Mouse (Mus musculus) ZHBTc4 (cell line): ENCODE measurements around the gene Pakap.

Experiments used
- DNase-seq: peaks from one replicate; pipeline ENCODE4 v3.0.0-alpha.2; 2011; ENCODE audit warnings: low read depth, low spot score

Gene Pakap

GRCm38 (mm10) chr4:57914193-57915190 is 346.5 kb downstream of the Pakap start:
- DNase-seq, result peak; percentile 62

GRCm38 (mm10) chr4:57915216-57915965 is 347.4 kb downstream of the Pakap start:
- DNase-seq, result no peak

- DNase-seq, result no peak
These were observed 348.3 kb downstream of the Pakap start, which contains the start of gene D630039A03Rik for GRCm38 (mm10) chr4:57916201-57916661. D630039A03Rik (minus strand) TSS chr4:57916297.

GRCm38 (mm10) chr4:57916711-57917110 is 348.7 kb downstream of the Pakap start:
- DNase-seq, result no peak

- peak; percentile 97 for DNase-seq
These were observed 351.8 kb downstream of the Pakap start for GRCm38 (mm10) chr4:57919494-57920423.

- DNase-seq, result peak; percentile 96
These were observed 352.5 kb downstream of the Pakap start for GRCm38 (mm10) chr4:57920522-57920921.

GRCm38 (mm10) chr4:57922171-57922570 is 354.2 kb downstream of the Pakap start:
- DNase-seq, result no peak

- DNase-seq, result peak; percentile 47
These were observed 356.6 kb downstream of the Pakap start for GRCm38 (mm10) chr4:57924556-57925071.

- peak; percentile 83 for DNase-seq
These were observed 359.7 kb downstream of the Pakap start for GRCm38 (mm10) chr4:57927464-57928205.

GRCm38 (mm10) chr4:57930559-57931170 is 362.7 kb downstream of the Pakap start:
- no peak for DNase-seq

GRCm38 (mm10) chr4:57934181-57934580 is 366.2 kb downstream of the Pakap start:
- DNase-seq, result peak; percentile 59

GRCm38 (mm10) chr4:57937292-57937691 is 369.3 kb downstream of the Pakap start:
- no peak for DNase-seq

GRCm38 (mm10) chr4:57940631-57941030 is 372.7 kb downstream of the Pakap start:
- DNase-seq, result no peak

GRCm38 (mm10) chr4:57942892-57943291 is 374.9 kb downstream of the Pakap start:
- DNase-seq, result no peak
